Mouse (Mus musculus) spleen, postnatal 10 days (tissue): ENCODE measurements around the gene AU040320.

Experiments used
- DNase-seq, 2 experiments: peaks; one replicate each; pipeline ENCODE4 v3.0.0; 2021 to 2022; ENCODE audit warnings: low spot score in 2 of 2

The AU040320 gene

GRCm38 (mm10) chr4:126753268-126754230 is at the start of gene AU040320, which contains the start of gene Ncdn:
Gene AU040320 (plus strand): TSS chr4:126753544.
Gene Ncdn (minus strand): TSS chr4:126753438.
- DNase-seq, result peak; percentile 95 to 96

- no peak for DNase-seq
These were observed 46.5 kb upstream of the AU040320 start for GRCm38 (mm10) chr4:126706630-126707438.

- no peak for DNase-seq
These were observed 45.9 kb upstream of the AU040320 start for GRCm38 (mm10) chr4:126707439-126707826.

- no peak for DNase-seq
These were observed 21.2 kb upstream of the AU040320 start for GRCm38 (mm10) chr4:126732111-126732510.

GRCm38 (mm10) chr4:126732531-126733380 is 20.6 kb upstream of the AU040320 start:
- DNase-seq, result no peak

- no peak for DNase-seq
These were observed 19.2 kb upstream of the AU040320 start for GRCm38 (mm10) chr4:126734001-126734603.

GRCm38 (mm10) chr4:126734700-126735381 is 18.5 kb upstream of the AU040320 start:
- DNase-seq, result no peak

- DNase-seq, result no peak
These were observed 17.9 kb upstream of the AU040320 start for GRCm38 (mm10) chr4:126735382-126736000.

- DNase-seq, result no peak
These were observed 17.3 kb upstream of the AU040320 start, which contains the start of gene Tfap2e for GRCm38 (mm10) chr4:126736001-126736414. Gene Tfap2e (minus strand): TSS chr4:126736240.

- DNase-seq, result no peak
These were observed 13.2 kb upstream of the AU040320 start for GRCm38 (mm10) chr4:126739966-126740676.

- peak; percentile 57 to 80 for DNase-seq
These were observed 11.9 kb upstream of the AU040320 start for GRCm38 (mm10) chr4:126741448-126741847.

GRCm38 (mm10) chr4:126742976-126743375 is 10.4 kb upstream of the AU040320 start:
- no peak for DNase-seq

- DNase-seq, result no peak
These were observed 9.6 kb upstream of the AU040320 start for GRCm38 (mm10) chr4:126743713-126744112.

- no peak for DNase-seq
These were observed 8.5 kb upstream of the AU040320 start for GRCm38 (mm10) chr4:126744831-126745230.

GRCm38 (mm10) chr4:126745506-126746193 is 7.7 kb upstream of the AU040320 start:
- peak; percentile 43 to 80 for DNase-seq

GRCm38 (mm10) chr4:126746194-126746840 is 7.0 kb upstream of the AU040320 start:
- DNase-seq, result no peak

GRCm38 (mm10) chr4:126748381-126748780 is 5.0 kb upstream of the AU040320 start:
- no peak for DNase-seq

- DNase-seq, result no peak
These were observed 3.8 kb upstream of the AU040320 start for GRCm38 (mm10) chr4:126749553-126749952.
